Mouse (Mus musculus) intestine, embryonic 16.5 days (tissue): ENCODE results near the gene B3galt4. TPM values are rescaled to one million over a fixed set of nuclear protein-coding genes. Genes with fewer than 3 reads are reported as not detected.

Source experiments
- polyA plus RNA-seq: library from polyadenylated mRNA; unstranded; fragments of >200 nt; fragmentation: Nextera tagmentation; extraction: Ambion mirVana; gene quantifications from 2 replicates; pipeline ENCODE4 v1.2.1, GENCODE M21; 2015

B3galt4 gene
- polyA plus RNA-seq, 1 experiment from 2014 or later: 12.6 TPM

Other genes starting within 250 kb of the B3galt4 start
- 50.4 and 54.7 TPM in 2 replicates for gene March2, start 232.8 kb downstream of the B3galt4 start, polyA plus RNA-seq
- 193 and 220 TPM in 2 replicates for gene Rab11b, start 191.0 kb downstream of the B3galt4 start, polyA plus RNA-seq
- gene Angptl4, start 169.7 kb downstream of the B3galt4 start, polyA plus RNA-seq: 22.4 and 24.5 TPM in 2 replicates
- 22.7 and 23.5 TPM in 2 replicates for gene Kank3, start 141.0 kb downstream of the B3galt4 start, polyA plus RNA-seq
- 838 and 894 TPM in 2 replicates for gene Rps28, start 126.9 kb downstream of the B3galt4 start, polyA plus RNA-seq
- gene Ndufa7, start 126.9 kb downstream of the B3galt4 start, polyA plus RNA-seq: 533 and 550 TPM in 2 replicates
- 47.6 and 53.8 TPM in 2 replicates for gene Cd320, start 108.4 kb downstream of the B3galt4 start, polyA plus RNA-seq
- not detected in 2 replicates for gene Gm7029, start 77.7 kb downstream of the B3galt4 start, polyA plus RNA-seq
- 5.9 and 7.0 TPM in 2 replicates for gene Kifc1, start 60.8 kb downstream of the B3galt4 start, polyA plus RNA-seq
- gene Platr17, start 46.4 kb downstream of the B3galt4 start, polyA plus RNA-seq: 0.40 TPM in 1 of 2 replicates, not detected in the other
- gene Daxx, start 42.1 kb downstream of the B3galt4 start, polyA plus RNA-seq: 37.6 and 41.6 TPM in 2 replicates
- gene Tapbp, start 35.6 kb downstream of the B3galt4 start, polyA plus RNA-seq: 44.5 and 45.8 TPM in 2 replicates
- gene Zbtb22, start 35.6 kb downstream of the B3galt4 start, polyA plus RNA-seq: 12.9 and 15.0 TPM in 2 replicates
- 24.4 and 25.9 TPM in 2 replicates for gene Rgl2, start 21.9 kb downstream of the B3galt4 start, polyA plus RNA-seq
- gene Pfdn6, start 11.1 kb downstream of the B3galt4 start, polyA plus RNA-seq: 150 and 167 TPM in 2 replicates
- 24.3 and 26.1 TPM in 2 replicates for gene Wdr46, start 10.8 kb downstream of the B3galt4 start, polyA plus RNA-seq
- 46.3 and 48.1 TPM in 2 replicates for gene Vps52, start 4.3 kb upstream of the B3galt4 start, polyA plus RNA-seq
- gene Rps18, start 4.5 kb upstream of the B3galt4 start, polyA plus RNA-seq: 1,753 and 1,902 TPM in 2 replicates
- 307 and 325 TPM in 2 replicates for gene H2-K1, start 48.9 kb upstream of the B3galt4 start, polyA plus RNA-seq
- gene Ring1, start 73.2 kb upstream of the B3galt4 start, polyA plus RNA-seq: 9.3 and 12.1 TPM in 2 replicates
- gene H2-Ke6, start 76.6 kb upstream of the B3galt4 start, polyA plus RNA-seq: 66.0 and 66.7 TPM in 2 replicates
- gene Slc39a7, start 80.2 kb upstream of the B3galt4 start, polyA plus RNA-seq: 171 and 176 TPM in 2 replicates
- 37.6 and 38.4 TPM in 2 replicates for gene Rxrb, start 80.3 kb upstream of the B3galt4 start, polyA plus RNA-seq
- 0.20 and 0.45 TPM in 2 replicates for gene Col11a2, start 87.9 kb upstream of the B3galt4 start, polyA plus RNA-seq
- gene H2-Oa, start 140.9 kb upstream of the B3galt4 start, polyA plus RNA-seq: 0.62 and 0.95 TPM in 2 replicates
- gene H2-DMa, start 168.1 kb upstream of the B3galt4 start, polyA plus RNA-seq: 13.4 and 15.3 TPM in 2 replicates
- gene Brd2, start 171.1 kb upstream of the B3galt4 start, polyA plus RNA-seq: 72.3 and 73.0 TPM in 2 replicates
- gene H2-DMb2, start 191.8 kb upstream of the B3galt4 start, polyA plus RNA-seq: 0.87 and 0.99 TPM in 2 replicates
- 3.0 and 3.6 TPM in 2 replicates for gene H2-DMb1, start 201.6 kb upstream of the B3galt4 start, polyA plus RNA-seq
- 8.4 and 8.5 TPM in 2 replicates for gene Tap1, start 236.1 kb upstream of the B3galt4 start, polyA plus RNA-seq
- 13.4 and 15.3 TPM in 2 replicates for gene Psmb9, start 236.3 kb upstream of the B3galt4 start, polyA plus RNA-seq
- 20.7 and 23.1 TPM in 2 replicates for gene Psmb8, start 246.2 kb upstream of the B3galt4 start, polyA plus RNA-seq